10 mouse cellular contexts compared by ENCODE assay signal in genomic region chr1:64295512-64295945, GRCm38 (mm10).
A peak's percentile ranks its signal among the peaks of the same experiment; 100 is the strongest.
DNase-seq lines count a peak whose midpoint lies in the region; ATAC-seq and TF ChIP-seq lines count a peak whose summit lies in the region.
"Had no signal": no experiment of that assay in that cellular context is flagged by ENCODE, and none has a peak within 500 bp of the region (broad histone marks: within the 10 kb centered on the region; RNA-seq: fewer than 3 reads in every experiment).

No protein-coding gene starts in this region.

- peak overlapping the region; percentile 32; the same call in 1 of the 2 replicates for H3K27ac ChIP-seq in hindbrain, embryonic 12.5 days
- H3K27ac ChIP-seq in hindbrain, embryonic 14.5 days = no peak overlapping the region
- H3K27ac ChIP-seq in kidney, postnatal 0 days = peak overlapping the region; percentile 9; the same call in 1 of the 2 replicates
- H3K27ac ChIP-seq: liver, embryonic 15.5 days had no signal

- no peak for TF ChIP-seq CTCF in kidney, postnatal 0 days (IDR thresholded peaks at IDR 0.05; ENCODE audit: low read depth)

- no peak overlapping the region for H3K4me3 ChIP-seq in hindbrain, embryonic 12.5 days
- no peak overlapping the region for H3K4me3 ChIP-seq in hindbrain, embryonic 14.5 days (replicated peaks; ENCODE audit: low read length)
- no peak overlapping the region for H3K4me3 ChIP-seq in kidney, postnatal 0 days (replicated peaks; ENCODE audit: low read depth, low read length)
- H3K4me3 ChIP-seq: liver, embryonic 15.5 days had no signal

- no peaks in the 10 kb centered on the region for H3K9me3 ChIP-seq in hindbrain, embryonic 12.5 days (replicated peaks)
- H3K9me3 ChIP-seq in hindbrain, embryonic 14.5 days (ENCODE audit: control insufficient read depth, low read length) = no peaks in the 10 kb centered on the region
- H3K9me3 ChIP-seq in kidney, postnatal 0 days (replicated peaks; ENCODE audit: low read length) = no peaks in the 10 kb centered on the region
- H3K9me3 ChIP-seq: liver, embryonic 15.5 days had no signal

- no peak for DNase-seq in hindbrain, embryonic 14.5 days (ENCODE audit: low spot score)
- DNase-seq in urinary bladder, postnatal 14 days (ENCODE audit: low spot score) = peak; percentile 12
- no peak for DNase-seq in urinary bladder, postnatal 10 days (ENCODE audit: low spot score)
- peak; percentile 51 for DNase-seq in kidney, postnatal 0 days (ENCODE audit: low spot score)
- DNase-seq in thymus, postnatal 4 days = no peak
- no peak for DNase-seq in adrenal gland, adult 18-20 months (ENCODE audit: low spot score in 2 of 2)
- DNase-seq: adrenal gland, postnatal 10 days had no signal

- no peaks in the 10 kb centered on the region for H3K36me3 ChIP-seq in hindbrain, embryonic 12.5 days
- H3K36me3 ChIP-seq in hindbrain, embryonic 14.5 days (replicated peaks; ENCODE audit: control insufficient read depth, insufficient read depth) = no peaks in the 10 kb centered on the region
- H3K36me3 ChIP-seq in kidney, postnatal 0 days (ENCODE audit: insufficient read depth, low read length) = no peaks in the 10 kb centered on the region
- H3K36me3 ChIP-seq: liver, embryonic 15.5 days had no signal

- no peak overlapping the region for H3K9ac ChIP-seq in hindbrain, embryonic 12.5 days
- H3K9ac ChIP-seq in hindbrain, embryonic 14.5 days = no peak overlapping the region
- H3K9ac ChIP-seq in kidney, postnatal 0 days (ENCODE audit: low read depth, low read length) = no peak overlapping the region
- H3K9ac ChIP-seq: liver, embryonic 15.5 days had no signal

- H3K27me3 ChIP-seq in hindbrain, embryonic 12.5 days = no peaks in the 10 kb centered on the region
- H3K27me3 ChIP-seq in hindbrain, embryonic 14.5 days (ENCODE audit: control insufficient read depth, insufficient read depth, low read length) = no peaks in the 10 kb centered on the region
- H3K27me3 ChIP-seq in kidney, postnatal 0 days (ENCODE audit: insufficient read depth, low read length) = no peaks in the 10 kb centered on the region
- H3K27me3 ChIP-seq: liver, embryonic 15.5 days had no signal

- H3K4me2 ChIP-seq in hindbrain, embryonic 12.5 days (replicated peaks) = no peak overlapping the region
- H3K4me2 ChIP-seq in hindbrain, embryonic 14.5 days (replicated peaks) = no peak overlapping the region
- no peak overlapping the region for H3K4me2 ChIP-seq in kidney, postnatal 0 days (ENCODE audit: low read length)
- H3K4me2 ChIP-seq: liver, embryonic 15.5 days had no signal

- H3K4me1 ChIP-seq in hindbrain, embryonic 12.5 days = peaks cover 9% of the 10 kb centered on the region
- no peaks in the 10 kb centered on the region; the same call in 1 of the 2 replicates for H3K4me1 ChIP-seq in hindbrain, embryonic 14.5 days (replicated peaks; ENCODE audit: control insufficient read depth, insufficient read depth, low read length)
- H3K4me1 ChIP-seq in kidney, postnatal 0 days (replicated peaks; ENCODE audit: insufficient read depth, low read length) = no peaks in the 10 kb centered on the region

- 36% methylated on average over 6 of the region's 6 CpGs for WGBS in hindbrain, embryonic 12.5 days
- 27% methylated on average over 6 of the region's 6 CpGs for WGBS in hindbrain, embryonic 14.5 days
- WGBS in kidney, postnatal 0 days = 25% methylated on average over 6 of the region's 6 CpGs

- ATAC-seq in hindbrain, embryonic 12.5 days (ENCODE audit: low FRiP score) = no peak
- ATAC-seq in hindbrain, embryonic 14.5 days (ENCODE audit: low FRiP score) = no peak
- no peak for ATAC-seq in kidney, postnatal 0 days (replicated peaks; ENCODE audit: low FRiP score, low read depth)
- ATAC-seq in cerebellum, adult (ENCODE audit: insufficient number of reproducible peaks, low FRiP score, low TSS enrichment) = no peak

Comparison
In these comparisons a context has a peak if more than half of its experiments do, and no peak if none do; other contexts are left out.
1. DNase-seq: peak in urinary bladder, postnatal 14 days (single experiment) and kidney, postnatal 0 days (single experiment); none in hindbrain, embryonic 14.5 days (single experiment), urinary bladder, postnatal 10 days (single experiment), thymus, postnatal 4 days (single experiment) and adrenal gland, adult 18-20 months (0 of 2).